Mouse (Mus musculus) ES-Bruce4 (cell line): ENCODE measurements around the gene Sox5.

ENCODE experiments used
- CTCF ChIP-seq: IDR thresholded peaks from one replicate; pipeline ENCODE4 v1.8.1; 2011; ENCODE audit warnings: low read depth, low read length
- POLR2A ChIP-seq: IDR thresholded peaks from one replicate; pipeline ENCODE4 v1.8.1; 2011; ENCODE audit warnings: low read length; ENCODE audit not compliant: insufficient read depth

- TF ChIP-seq POLR2A = no peak
- no peak for TF ChIP-seq CTCF
These were observed 729.3 kb downstream of the Sox5 start for GRCm38 (mm10) chr6:144052487-144052886.
